Mouse (Mus musculus) testis, adult 2 months (tissue): ENCODE results near the gene Spats1. TPM values are rescaled to one million over a fixed set of nuclear protein-coding genes. Genes with fewer than 3 reads are reported as not detected.
A peak's percentile ranks its signal among the peaks of the same experiment; 100 is the strongest.

ENCODE experiments used
- H3K27ac ChIP-seq: fragments of 200-500 bp; 2 replicates; pipeline ENCODE4 v1.5.1; 2012; ENCODE audit warnings: low read depth, low read length; ENCODE audit not compliant: control insufficient read depth, insufficient read depth
- H3K27me3 ChIP-seq: fragments of 200-500 bp; 2 replicates; pipeline ENCODE4 v1.6.1; 2012; ENCODE audit warnings: mild to moderate bottlenecking, low read length, moderate library complexity; ENCODE audit not compliant: control insufficient read depth, insufficient read depth
- H3K36me3 ChIP-seq: fragments of 200-500 bp; 2 replicates; pipeline ENCODE4 v1.6.1; 2012; ENCODE audit warnings: mild to moderate bottlenecking, low read length; ENCODE audit not compliant: control insufficient read depth, insufficient read depth
- H3K4me1 ChIP-seq: fragments of 200-500 bp; 2 replicates; pipeline ENCODE4 v1.6.1; 2012; ENCODE audit warnings: low read length; ENCODE audit not compliant: control insufficient read depth, insufficient read depth
- H3K4me3 ChIP-seq: fragments of 200-500 bp; 2 replicates; pipeline ENCODE4 v1.5.1; 2012; ENCODE audit warnings: low read depth, mild to moderate bottlenecking, low read length, moderate library complexity, mixed read lengths; ENCODE audit not compliant: control insufficient read depth
- CTCF ChIP-seq: fragments of 200-500 bp; IDR thresholded peaks from 2 replicates; pipeline ENCODE4 v1.5.1; 2012; ENCODE audit warnings: low read depth, mild to moderate bottlenecking, inconsistent platforms, low read length, moderate library complexity; ENCODE audit not compliant: control insufficient read depth, insufficient read depth, insufficient replicate concordance
- POLR2A ChIP-seq: fragments of 200-500 bp; IDR thresholded peaks from 2 replicates; pipeline ENCODE4 v1.6.1; 2012; ENCODE audit warnings: low read depth, mild to moderate bottlenecking, inconsistent platforms, low read length, moderate library complexity; ENCODE audit not compliant: control insufficient read depth
- polyA plus RNA-seq: library from polyadenylated mRNA; depleted of rRNA; stranded (reverse); fragments of >200 nt; gene quantifications from 2 replicates; pipeline ENCODE4 v1.2.3, GENCODE M21; 2012; rRNA removed

The Spats1 gene
- 22.7 and 23.3 TPM in 2 replicates for polyA plus RNA-seq

GRCm38 (mm10) chr17:45474669-45475465, at the start of gene Spats1:
Gene Spats1 (minus strand): TSS chr17:45475415.
- H3K4me3 ChIP-seq: peak within 1 kb of the TSS; percentile 86
- H3K27me3 ChIP-seq: no peaks in the 10 kb centered on the region
- TF ChIP-seq POLR2A: peak; percentile 90
- no peak for TF ChIP-seq CTCF
- peak within 1 kb of the TSS; percentile 75 for H3K27ac ChIP-seq
- H3K36me3 ChIP-seq: no peaks in the 10 kb centered on the region; the same call in 1 of the 2 replicates
- peaks cover 11% of the 10 kb centered on the region for H3K4me1 ChIP-seq

- Histone ChIP-seq H3K4me1 (peaks cover 34% of the 10 kb centered on the region), H3K4me3 (peak overlapping the region; percentile 95), H3K27me3 (no peaks in the 10 kb centered on the region), H3K36me3 (peaks cover 2% of the 10 kb centered on the region), H3K27ac (no peak overlapping the region)
- TF ChIP-seq CTCF (no peak), POLR2A (no peak)
Measured at GRCm38 (mm10) chr17:45524961-45525360, 49.7 kb upstream of the Spats1 start.

GRCm38 (mm10) chr17:45523263-45523662, 48.0 kb upstream of the Spats1 start, which contains the start of gene Tcte1:
Gene Tcte1 (plus strand): TSS chr17:45523434.
- peak within 1 kb of the TSS; percentile 95 for H3K4me3 ChIP-seq
- H3K27ac ChIP-seq: peak within 1 kb of the TSS; percentile 90
- no peaks in the 10 kb centered on the region for H3K27me3 ChIP-seq
- peaks cover 2% of the 10 kb centered on the region for H3K36me3 ChIP-seq
- TF ChIP-seq CTCF: no peak
- TF ChIP-seq POLR2A: peak; percentile 69
- peaks cover 34% of the 10 kb centered on the region for H3K4me1 ChIP-seq

- Histone ChIP-seq H3K27ac (no peak overlapping the region), H3K27me3 (no peaks in the 10 kb centered on the region), H3K4me1 (peaks cover 27% of the 10 kb centered on the region), H3K4me3 (peak overlapping the region; percentile 33), H3K36me3 (peaks cover 2% of the 10 kb centered on the region)
- TF ChIP-seq POLR2A: no peak
- no peak for TF ChIP-seq CTCF
Measured at GRCm38 (mm10) chr17:45520136-45520535, 44.9 kb upstream of the Spats1 start.

- Histone ChIP-seq H3K27ac (peak overlapping the region; percentile 26; the same call in 1 of the 2 replicates), H3K36me3 (peaks cover 2% of the 10 kb centered on the region; the same call in 1 of the 2 replicates), H3K4me1 (peaks cover 22% of the 10 kb centered on the region), H3K27me3 (no peaks in the 10 kb centered on the region), H3K4me3 (peak overlapping the region; percentile 53)
- TF ChIP-seq CTCF (no peak), POLR2A (no peak)
Measured at GRCm38 (mm10) chr17:45518766-45519475, 43.7 kb upstream of the Spats1 start.

GRCm38 (mm10) chr17:45517549-45518215, 42.5 kb upstream of the Spats1 start:
- Histone ChIP-seq H3K36me3 (no peaks in the 10 kb centered on the region), H3K27me3 (no peaks in the 10 kb centered on the region), H3K27ac (no peak overlapping the region), H3K4me1 (peaks cover 12% of the 10 kb centered on the region), H3K4me3 (no peak overlapping the region)
- no peak for TF ChIP-seq POLR2A
- TF ChIP-seq CTCF: no peak
